Mouse (Mus musculus) embryo, embryonic 10.5 days (tissue): ENCODE measurements around the gene Auh.
A peak's percentile ranks its signal among the peaks of the same experiment; 100 is the strongest.

Source experiments
- DNase-seq: peaks from one replicate; pipeline ENCODE4 v3.0.0-alpha.2; 2015; ENCODE audit warnings: low spot score

The Auh gene

DNA sequence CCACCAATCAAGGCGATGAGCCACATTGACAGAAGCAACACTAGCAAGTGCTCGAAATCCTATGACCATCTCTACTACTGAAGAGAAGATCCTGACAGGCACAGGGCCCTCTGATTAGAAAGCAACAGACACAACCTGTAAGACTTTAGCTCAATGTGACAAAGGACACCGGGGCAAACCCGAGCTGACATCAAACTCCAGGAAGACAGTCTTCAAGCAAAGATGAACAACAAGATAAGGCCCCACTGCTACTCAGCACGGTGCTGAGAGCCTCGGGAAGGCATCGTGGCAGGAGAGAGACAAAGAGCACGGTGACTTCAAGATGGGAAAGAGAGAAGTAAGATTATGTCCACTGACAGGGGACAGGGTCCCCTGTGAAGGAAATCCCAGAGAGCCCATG is 7.5 kb downstream of the Auh start:
- no peak for DNase-seq

DNA sequence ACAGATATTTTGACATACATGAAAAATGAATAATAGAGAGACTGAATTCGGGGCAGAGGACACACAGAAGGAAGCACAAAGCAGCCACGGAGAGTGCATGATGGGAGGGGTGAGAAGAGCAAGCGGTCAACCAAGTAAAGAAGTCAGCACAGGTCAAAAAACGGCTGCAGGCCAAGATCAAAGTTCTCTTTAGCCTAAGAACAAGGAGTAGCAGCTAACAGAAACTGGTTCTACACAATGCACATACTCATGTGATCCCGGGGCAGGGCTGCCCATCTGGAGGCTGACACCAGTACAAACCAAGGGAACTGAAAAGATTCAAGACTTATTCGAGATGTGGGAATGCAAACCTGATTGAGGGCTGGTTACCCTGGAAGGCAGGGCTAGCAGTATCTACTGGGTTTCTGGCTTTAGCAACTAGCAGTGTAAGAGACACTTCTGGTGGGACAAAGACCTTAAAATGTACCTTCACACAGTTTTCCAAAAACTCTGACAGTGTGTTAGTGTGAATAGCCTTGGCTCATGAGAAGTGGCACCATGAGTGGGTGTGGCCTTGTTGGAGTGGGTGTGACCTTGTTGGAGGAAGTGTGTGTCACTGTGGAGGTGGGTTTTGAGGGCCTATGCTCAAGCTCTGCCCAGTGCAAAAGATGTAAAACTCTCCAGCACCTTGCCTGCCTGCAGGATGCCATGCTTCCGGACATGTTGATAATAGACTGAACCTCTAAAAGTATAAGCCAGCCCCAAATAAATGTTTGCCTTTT is 8.2 kb downstream of the Auh start:
- DNase-seq = no peak

DNA sequence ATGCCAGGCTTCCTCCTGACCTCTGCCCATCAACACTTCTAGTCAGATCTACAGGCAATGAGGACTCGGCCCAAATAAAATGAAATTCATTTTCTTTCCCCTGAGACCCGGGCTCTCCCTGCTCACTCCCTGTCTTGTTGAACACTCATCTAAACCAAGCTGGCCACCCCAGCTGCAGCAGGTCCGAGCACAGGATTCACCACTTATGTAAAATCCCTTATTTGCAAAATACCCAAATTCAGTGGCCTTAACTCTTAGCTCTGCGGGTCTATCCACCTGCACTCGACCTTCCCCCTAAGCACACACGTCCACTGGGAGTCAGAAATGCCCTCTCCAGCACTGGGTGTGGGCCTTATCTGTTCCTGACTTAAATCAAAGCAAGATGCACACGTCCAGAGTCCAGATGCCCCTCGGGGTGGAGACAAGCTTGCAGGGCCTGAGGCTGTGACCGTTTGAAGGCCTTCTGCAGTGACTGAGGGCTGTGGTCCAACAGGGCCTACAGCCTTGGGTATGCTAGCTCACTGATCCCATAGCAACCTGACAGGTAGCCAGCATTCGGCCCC is 9.6 kb downstream of the Auh start:
- no peak for DNase-seq

DNA sequence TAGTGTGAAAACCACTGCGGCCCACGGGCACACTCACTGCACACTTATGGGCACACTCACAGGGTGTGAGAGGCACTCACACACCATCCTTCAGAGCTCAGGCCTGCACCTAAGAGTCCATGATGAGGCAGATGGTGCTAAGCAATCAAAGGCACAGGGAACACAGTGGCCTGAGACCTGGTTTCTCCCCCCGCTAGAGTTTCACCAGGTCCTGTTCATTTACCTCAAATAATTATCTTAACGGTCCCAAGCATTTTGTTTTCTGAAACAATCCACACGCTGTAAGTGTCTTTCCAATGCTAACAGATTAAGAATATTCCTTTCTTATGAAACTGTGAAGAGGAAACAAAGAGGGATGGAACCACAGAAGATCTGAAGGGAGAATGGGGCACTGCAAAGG is 11.1 kb downstream of the Auh start:
- no peak for DNase-seq

DNA sequence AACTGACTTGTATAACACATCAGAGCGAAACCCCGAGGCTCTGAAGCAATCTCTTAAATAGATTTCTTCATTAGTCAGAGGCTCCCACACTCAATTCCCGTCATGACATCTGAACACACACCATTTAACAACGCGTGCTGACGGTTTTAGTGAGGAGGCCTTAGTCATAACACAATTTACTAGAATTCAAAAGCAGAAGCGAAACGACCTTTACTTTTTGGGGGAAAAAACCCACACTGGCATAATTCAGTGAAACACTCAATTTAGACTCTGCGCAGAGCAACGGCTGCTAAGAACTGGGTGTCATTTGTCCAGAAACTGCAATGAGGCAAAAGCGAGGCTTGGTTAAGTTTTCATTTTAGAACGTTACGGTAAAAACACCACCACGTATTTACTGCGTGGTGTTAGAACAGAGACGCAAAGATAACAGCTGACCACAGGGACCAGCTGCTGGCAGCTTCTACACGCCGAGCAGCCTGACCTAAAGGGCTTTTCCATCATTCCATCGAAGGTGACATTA is 14.8 kb downstream of the Auh start:
- DNase-seq = no peak

DNA sequence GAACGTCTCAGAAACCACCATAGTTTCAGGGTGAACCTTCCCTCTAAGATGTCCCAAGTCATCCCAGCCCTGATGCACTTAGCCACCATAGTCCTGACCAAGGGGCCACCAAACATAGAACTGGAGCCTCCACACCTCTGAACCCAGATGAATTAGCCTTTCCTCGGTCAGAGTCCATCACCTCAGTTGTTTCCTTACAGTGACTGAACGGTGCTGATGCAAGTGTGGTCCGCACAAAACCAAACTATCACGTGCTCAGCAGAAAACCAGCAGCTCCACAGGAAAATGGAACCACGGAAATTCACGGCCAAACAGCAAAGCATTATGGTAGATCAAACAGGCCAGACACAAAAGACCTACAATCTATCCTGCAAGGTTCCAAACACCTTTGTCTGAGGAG is 15.6 kb downstream of the Auh start:
- DNase-seq = no peak

DNA sequence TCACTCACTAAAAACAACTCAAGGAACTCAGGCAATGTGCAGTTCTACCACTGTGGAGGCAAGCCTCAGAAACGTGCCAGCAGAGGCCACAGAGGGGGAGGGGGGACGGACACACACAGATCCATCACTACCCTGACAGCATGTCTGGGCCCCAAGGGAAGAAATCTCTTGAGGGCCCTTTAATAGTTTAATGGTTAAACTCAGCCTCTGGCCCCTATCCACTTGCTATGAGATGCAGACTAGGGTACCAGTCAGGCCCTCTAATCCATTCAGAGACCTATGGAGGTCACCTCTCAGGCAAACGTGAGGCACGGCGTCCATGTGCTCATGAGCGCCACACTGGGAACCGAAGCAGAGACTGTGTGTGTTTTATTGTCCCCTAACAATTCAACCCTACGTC is 17.0 kb downstream of the Auh start:
- peak; percentile 48 for DNase-seq

DNA sequence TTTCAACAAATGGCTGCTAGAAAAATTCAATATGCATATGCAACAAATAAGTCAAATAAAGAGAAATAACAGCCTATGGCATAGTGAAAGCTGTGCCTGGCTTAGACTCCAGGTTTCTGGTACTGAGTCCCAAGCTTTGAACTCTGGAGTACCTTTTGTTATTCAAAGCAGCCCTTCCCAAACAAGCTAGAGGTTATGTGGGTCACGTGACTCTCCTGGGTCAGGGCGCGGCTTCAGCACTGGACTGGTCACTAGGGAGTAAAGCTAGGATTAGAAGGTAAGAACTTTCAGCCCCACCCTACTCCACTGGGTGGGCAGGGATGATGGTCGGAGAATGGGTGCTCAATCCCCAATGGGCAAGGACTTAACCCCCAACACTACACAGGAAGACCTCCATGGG is 18.2 kb downstream of the Auh start:
- DNase-seq = peak; percentile 29

DNA sequence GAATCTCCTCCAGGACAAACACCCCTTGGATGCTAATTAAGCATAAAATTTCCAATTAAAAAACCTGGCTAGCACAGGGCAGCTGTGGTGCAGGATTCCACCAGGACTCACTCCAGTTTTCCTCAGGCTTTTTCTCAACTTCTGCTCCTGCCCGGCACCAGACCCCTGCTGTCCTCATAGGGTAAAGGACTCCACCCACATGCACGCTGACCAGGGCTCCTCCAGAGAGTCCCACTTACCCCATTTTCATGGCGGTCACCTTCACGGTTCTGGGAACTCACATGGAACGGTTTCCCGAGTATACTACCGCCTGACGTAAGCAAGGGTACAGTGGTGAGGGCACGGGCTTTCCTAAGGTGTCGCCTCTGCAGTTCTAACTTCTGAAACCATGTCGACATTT is 23.2 kb downstream of the Auh start:
- DNase-seq = no peak

DNA sequence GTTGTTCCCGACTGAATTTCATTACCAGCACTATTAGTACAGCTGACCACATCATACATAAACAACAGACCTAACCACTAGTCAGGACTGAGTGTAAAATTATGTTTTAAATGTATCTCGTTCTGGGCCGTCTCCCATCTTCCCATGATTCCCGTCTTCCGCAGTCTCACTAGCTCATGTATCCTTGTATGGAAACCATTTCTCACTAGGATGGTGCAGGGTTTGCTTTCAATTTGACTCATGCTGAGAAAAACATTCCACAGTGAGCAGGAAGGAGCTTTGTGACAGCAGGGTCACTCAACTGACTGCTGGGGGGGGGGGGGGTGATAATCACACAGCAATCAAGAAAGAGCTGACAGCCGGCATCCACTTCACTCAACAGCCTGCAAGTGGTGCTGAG is 25.3 kb downstream of the Auh start:
- peak; percentile 34 for DNase-seq

DNA sequence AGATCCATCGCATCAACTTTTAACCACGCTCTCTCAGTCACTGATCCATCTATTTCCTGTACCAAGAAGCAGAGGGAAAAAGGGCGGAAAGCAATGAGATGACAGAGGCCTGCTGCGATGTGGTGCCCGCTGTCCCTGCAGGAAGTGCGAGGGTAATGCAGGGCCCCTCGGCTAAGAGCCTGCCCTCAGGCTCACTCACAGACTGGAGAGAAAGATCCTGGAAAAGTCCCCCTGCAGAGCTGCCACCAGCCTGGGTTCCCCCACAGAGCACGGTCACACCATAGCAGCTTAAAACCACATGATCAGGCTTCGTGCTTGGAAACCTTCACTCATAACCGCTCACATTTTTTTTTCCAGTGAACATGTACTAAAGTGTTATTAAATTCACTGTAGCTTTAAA is 25.7 kb downstream of the Auh start:
- DNase-seq = peak; percentile 63

DNA sequence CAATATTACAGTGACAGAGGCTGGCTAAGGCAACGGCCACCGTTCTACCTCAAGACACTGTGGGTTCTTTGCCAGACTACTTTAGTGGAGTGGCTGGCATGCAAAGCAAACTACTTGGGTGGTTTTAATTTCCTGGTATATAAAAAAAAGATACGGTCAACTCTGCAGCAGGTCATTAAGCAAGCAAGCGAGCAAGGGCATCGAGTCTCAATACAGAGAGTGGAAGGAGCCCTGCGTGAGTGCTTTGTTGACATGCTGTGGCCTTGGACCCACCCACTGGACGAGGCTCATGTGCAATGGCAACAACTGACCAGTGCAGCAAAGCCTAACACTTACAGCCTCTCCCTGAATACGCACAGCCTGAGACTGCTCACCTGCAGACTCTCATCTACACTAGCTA is 27.0 kb downstream of the Auh start:
- no peak for DNase-seq

DNA sequence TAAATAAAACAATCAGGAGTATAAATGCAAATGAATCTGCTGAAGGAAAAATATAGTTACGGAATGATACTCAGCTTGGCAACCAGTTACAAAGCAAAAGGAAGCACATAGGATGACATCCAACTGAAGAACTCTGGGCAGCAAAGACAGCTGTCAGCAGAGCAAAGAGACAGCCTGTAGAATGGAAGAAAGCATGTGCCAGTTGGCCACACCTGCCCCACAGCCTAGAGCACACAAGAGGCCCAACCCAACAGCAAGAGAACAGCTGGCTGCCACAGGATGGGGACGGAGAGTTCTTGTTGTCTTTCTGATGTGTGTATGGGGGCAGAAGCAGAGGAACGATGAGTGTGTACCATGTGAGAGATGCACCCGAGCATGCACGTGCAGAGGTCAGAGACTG is 29.8 kb downstream of the Auh start:
- no peak for DNase-seq

DNA sequence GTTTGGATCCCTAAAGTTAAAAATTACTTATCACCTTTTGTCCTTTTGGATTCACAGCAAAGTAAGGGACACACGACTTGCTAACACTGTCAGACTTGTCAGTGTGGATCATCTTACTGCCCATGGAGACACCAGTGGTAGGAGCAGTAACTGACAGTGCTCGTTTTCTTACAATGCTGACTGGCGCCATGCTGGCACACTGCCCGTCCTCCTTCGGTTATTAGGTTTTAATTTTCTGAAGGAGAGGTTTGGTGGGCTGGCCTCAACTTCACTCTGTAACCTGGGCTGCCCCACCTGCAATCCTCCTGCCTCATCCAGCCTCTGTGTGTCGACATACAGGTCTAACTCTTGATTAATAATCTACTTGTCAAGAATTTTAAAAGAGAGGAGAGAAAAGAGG is 31.7 kb downstream of the Auh start:
- DNase-seq = no peak

DNA sequence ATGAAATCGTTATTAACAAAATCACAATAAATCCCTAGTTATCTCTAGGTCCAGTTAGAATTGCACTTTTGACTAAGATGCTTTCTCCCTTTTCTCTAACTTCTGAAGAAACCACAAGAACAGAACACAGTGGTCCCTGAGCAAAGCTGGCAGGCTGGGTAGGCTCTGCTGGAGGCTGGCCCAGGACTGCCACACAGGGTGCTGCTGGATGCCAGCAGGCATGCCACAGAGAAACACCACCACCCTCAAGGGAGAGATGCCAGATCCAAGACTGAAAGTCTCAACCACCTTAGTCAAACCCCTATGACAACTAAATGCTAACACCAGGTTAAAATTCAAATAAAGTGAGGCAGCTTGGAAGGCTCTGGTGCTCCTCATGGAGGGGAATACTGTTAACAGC is 36.7 kb downstream of the Auh start:
- DNase-seq = no peak

DNA sequence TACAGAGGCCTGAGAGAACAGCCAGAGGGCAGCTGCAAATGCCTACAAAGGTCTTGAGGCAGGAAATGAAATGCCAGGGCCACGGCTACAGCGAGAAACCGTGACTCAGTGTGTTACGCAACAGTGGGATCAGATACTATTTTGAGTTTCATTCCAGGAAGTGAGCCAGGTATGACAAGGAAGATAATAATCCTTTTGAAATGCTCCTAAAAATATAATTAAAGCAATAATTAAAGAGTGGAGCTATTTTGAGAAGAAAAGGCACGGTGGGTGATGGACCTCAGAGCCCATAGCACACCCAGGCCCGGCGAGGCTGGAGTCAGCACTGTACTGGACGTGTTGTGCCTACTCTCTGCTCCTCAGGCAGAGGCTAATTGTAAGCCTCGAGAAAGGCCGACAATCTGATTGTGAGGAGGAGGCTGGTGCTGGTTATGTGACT is 37.4 kb downstream of the Auh start:
- DNase-seq = no peak

DNA sequence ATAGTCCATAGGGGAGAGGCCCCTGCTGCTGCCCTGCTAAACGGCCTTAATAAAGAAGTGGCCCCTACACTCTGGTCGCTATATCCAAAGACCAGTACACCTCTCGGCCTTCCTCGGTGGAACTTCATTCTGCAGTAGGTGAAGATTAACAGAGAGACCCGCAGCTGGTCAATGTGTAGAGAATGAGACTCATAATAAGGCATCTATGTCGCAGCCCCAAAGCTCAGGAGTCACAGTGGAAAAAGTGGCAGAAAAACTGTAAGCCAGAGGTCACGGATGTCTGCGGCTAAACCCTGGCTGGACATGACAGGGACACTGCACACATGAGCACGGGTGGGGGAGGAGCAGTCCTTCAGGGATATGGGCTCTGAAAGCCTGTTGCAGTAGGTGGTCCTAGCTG is 39.2 kb downstream of the Auh start:
- no peak for DNase-seq

DNA sequence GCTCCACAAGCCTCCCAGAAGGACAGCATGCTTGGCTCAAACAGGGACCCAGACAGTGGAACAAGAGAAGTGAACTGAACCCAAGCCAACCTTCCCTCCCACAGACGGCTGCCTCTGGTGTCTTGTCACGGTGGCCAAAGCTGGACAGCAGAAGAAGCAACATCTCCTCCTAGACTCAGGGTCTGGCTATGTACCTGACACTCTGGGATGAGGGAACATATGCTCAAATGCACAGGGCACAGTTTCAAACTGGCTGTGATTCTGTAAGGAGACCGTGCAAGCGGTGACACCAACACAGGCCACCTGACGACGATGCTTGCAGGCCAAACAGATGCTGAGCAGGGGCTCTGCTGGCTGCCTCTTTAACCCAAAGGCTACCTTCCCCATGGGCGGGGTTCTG is 42.7 kb downstream of the Auh start:
- DNase-seq = no peak

DNA sequence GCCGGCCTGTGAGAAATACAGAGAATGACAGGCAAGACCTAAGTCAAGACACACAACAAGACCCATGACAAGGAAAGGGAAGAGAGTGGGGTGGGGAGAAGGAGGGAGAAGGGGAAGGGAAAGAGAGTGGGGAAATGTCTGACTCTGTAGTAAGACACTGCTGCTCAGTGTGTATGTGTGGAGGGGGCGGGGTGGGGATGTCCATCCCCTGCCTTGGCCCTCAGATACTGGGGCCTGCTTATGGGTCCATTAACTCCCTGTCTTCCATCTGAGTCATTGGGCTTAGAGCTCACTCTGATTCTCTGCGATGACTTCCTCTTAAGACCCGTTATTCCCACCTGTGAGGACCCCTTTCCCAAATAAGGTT is 45.5 kb downstream of the Auh start:
- no peak for DNase-seq

DNA sequence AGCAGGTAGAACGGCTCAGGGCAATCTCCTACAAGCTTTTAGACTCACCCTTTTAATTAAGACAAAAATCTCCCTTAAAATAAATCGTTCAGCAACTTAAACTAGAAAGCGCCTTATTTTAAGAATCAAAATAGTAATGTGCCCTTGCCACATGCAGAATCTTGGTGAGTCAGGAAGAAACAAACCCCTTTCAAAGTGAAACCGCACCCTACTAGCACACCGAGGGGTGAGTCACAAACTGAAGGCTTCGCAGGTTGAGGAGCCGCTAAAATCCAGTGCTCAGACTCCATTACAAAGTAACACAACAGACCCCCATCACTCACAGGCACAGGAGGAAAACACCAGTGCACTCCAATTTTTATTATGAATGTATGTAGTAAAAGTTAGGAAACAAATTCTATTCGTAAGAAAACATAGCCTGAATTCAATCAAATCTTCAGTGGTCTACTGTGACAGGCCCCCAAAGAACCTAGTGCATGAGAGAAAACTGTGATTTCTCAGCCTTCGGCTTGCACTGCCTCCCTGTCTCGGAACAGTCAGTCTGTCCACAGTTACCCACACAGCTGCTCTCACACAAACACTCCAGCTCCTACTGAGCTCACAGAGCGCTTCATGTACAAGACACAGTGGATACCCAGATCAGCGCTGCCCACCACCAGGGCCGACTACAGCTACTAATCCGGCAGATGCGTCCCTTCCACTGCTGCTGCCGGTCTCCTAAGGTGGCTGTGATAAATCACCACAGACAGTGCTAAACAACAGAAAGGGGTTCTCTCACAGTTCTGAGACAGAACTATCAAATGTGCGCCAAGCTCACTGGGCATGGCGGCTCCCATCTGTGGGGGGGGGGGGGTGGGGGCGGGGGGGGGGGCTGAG is 46.2 kb downstream of the Auh start:
- DNase-seq = peak; percentile 25

DNA sequence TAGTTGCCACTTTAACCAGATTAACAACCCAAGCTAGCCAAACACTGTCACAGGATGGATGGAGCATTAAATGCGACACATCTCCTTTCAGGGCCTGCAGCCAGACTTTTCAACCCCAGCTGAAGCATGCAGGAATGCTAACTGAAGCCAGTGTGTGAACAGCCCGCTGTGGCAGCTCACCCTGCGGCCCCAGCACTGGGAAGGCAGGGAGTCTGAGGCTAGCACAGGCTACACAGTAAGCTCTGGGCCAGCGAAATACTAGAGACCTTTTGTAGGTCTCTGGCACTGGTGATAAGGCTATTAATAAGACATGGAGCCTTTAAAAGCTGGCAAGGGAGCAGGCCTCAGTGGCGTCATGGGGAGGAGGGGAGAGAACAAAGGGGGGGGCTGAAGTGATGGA is 49.1 kb downstream of the Auh start:
- DNase-seq = no peak

DNA sequence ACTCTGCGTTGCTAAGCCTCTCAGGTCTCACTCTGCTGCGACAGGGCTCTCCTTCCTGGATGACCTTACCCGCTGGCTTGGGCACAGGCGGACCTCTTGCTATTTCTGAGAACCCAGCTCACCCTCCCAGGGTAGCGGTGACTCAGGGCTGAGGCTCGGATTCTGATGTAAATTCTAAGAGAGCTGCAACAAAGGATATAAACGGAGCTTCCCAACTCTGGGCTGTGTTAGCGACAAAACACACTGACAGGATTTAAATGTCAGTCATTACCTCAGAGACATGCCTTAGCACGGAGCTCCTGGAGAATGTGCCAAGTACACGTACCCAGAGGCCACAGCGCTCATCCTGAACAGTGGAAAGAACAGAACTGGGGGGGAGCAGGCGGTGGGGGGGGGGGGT is 49.6 kb downstream of the Auh start:
- DNase-seq = no peak

DNA sequence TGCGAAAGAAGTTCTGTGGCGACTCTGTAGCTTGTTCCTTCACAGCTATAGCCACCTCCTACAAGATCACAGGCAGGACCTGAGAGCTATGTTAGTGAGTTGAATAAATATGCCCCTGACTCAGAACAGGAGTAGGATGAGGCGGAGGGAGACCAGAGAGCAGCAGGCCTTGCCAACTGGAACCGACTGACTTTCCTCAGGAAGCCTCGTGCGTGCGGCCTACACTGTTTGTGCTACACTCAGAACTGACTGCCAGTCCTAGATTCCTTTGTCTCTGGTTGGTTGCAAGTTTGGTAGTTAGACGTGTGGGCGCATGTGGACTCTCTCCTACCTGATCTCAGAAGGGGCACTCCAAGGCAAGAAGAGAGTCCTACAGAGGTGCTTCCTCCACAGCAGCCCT is 50.2 kb downstream of the Auh start:
- DNase-seq = no peak
